In genomic region chr16:95708211-95709004, GRCm38 (mm10) we compare ENCODE assay signal across 9 mouse cellular contexts. TPM values are rescaled to one million over a fixed set of nuclear protein-coding genes. Genes with fewer than 3 reads are reported as not detected.
DNase-seq lines count a peak whose midpoint lies in the region; ATAC-seq and TF ChIP-seq lines count a peak whose summit lies in the region.
"Had no signal": no experiment of that assay in that cellular context is flagged by ENCODE, and none has a peak within 500 bp of the region (broad histone marks: within the 10 kb centered on the region; RNA-seq: fewer than 3 reads in every experiment).

No protein-coding gene starts in this region.

- WGBS in forebrain, embryonic 11.5 days = 88% methylated on average over 21 of the region's 21 CpGs
- 74% methylated on average over 21 of the region's 21 CpGs for WGBS in forebrain, postnatal 0 days
- WGBS in intestine, embryonic 16.5 days = 54% methylated on average over 21 of the region's 21 CpGs
- WGBS in lung, embryonic 15.5 days = 39% methylated on average over 21 of the region's 21 CpGs

- 0 out of 2 replicates have a peak, but pooled peaks cover 4% of the 10 kb centered on the region for H3K4me1 ChIP-seq in forebrain, embryonic 11.5 days (replicated peaks; ENCODE audit: control insufficient read depth, insufficient read depth, low read length)
- H3K4me1 ChIP-seq in forebrain, postnatal 0 days (ENCODE audit: insufficient read depth) = 0 out of 2 replicates have a peak, but pooled peaks cover 21% of the 10 kb centered on the region
- H3K4me1 ChIP-seq in intestine, embryonic 16.5 days (ENCODE audit: control insufficient read depth, insufficient read depth, low read length) = peaks cover 27% of the 10 kb centered on the region
- H3K4me1 ChIP-seq in lung, embryonic 15.5 days = peaks cover 43% of the 10 kb centered on the region

- H3K36me3 ChIP-seq in forebrain, embryonic 11.5 days (ENCODE audit: control insufficient read depth, insufficient read depth, low read length) = no peaks in the 10 kb centered on the region
- peaks cover 34% of the 10 kb centered on the region for H3K36me3 ChIP-seq in forebrain, postnatal 0 days (ENCODE audit: insufficient read depth)
- peaks cover 21% of the 10 kb centered on the region for H3K36me3 ChIP-seq in intestine, embryonic 16.5 days (ENCODE audit: control insufficient read depth, insufficient read depth, low read length)
- peaks cover 46% of the 10 kb centered on the region for H3K36me3 ChIP-seq in lung, embryonic 15.5 days

- peak; percentile 45 for DNase-seq in forebrain, embryonic 11.5 days (ENCODE audit: low spot score)
- DNase-seq in forebrain, postnatal 0 days = no peak
- peak; percentile 60 for DNase-seq in CD4-positive, CD25-positive, alpha-beta regulatory T cell, adult 2 months (ENCODE audit: low read depth, low spot score)
- no peak for DNase-seq in right cerebral cortex, postnatal 36 days (ENCODE audit: low spot score in 2 of 2)
- no peak for DNase-seq in T-cell, adult 2 months (ENCODE audit: low spot score)
- DNase-seq in adrenal gland, adult 18-20 months (ENCODE audit: low spot score in 2 of 2) = no peak

- no peaks in the 10 kb centered on the region for H3K9me3 ChIP-seq in forebrain, embryonic 11.5 days (ENCODE audit: control insufficient read depth, low read length)
- H3K9me3 ChIP-seq in forebrain, postnatal 0 days (ENCODE audit: low read length) = no peaks in the 10 kb centered on the region
- H3K9me3 ChIP-seq in intestine, embryonic 16.5 days (ENCODE audit: control insufficient read depth, low read length) = no peaks in the 10 kb centered on the region
- no peaks in the 10 kb centered on the region for H3K9me3 ChIP-seq in lung, embryonic 15.5 days

- H3K27ac ChIP-seq in forebrain, embryonic 11.5 days (ENCODE audit: low read depth, low read length) = no peak overlapping the region
- H3K27ac ChIP-seq in forebrain, postnatal 0 days (ENCODE audit: low read depth, low read length) = no peak overlapping the region
- H3K27ac ChIP-seq in intestine, embryonic 16.5 days (ENCODE audit: low read length) = peak overlapping the region; percentile 38
- H3K27ac ChIP-seq in lung, embryonic 15.5 days = peak overlapping the region; percentile 79
- H3K27ac ChIP-seq: hindbrain, postnatal 0 days had no signal

- TF ChIP-seq CTCF in forebrain, postnatal 0 days (IDR thresholded peaks at IDR 0.05; ENCODE audit: low read depth) = no peak

- no peak overlapping the region for H3K4me3 ChIP-seq in forebrain, embryonic 11.5 days (ENCODE audit: low read depth, low read length)
- no peak overlapping the region for H3K4me3 ChIP-seq in forebrain, postnatal 0 days (ENCODE audit: low read depth, low read length)
- no peak overlapping the region; the same call in 1 of the 2 replicates for H3K4me3 ChIP-seq in intestine, embryonic 16.5 days (ENCODE audit: low read length)
- 0 out of 2 replicates have a peak overlapping the region, but pooled peaks have one; percentile 6 for H3K4me3 ChIP-seq in lung, embryonic 15.5 days

- no peak overlapping the region for H3K4me2 ChIP-seq in forebrain, embryonic 11.5 days (ENCODE audit: low read depth, low read length, severe bottlenecking)
- no peak overlapping the region for H3K4me2 ChIP-seq in forebrain, postnatal 0 days (ENCODE audit: low read depth)
- H3K4me2 ChIP-seq in intestine, embryonic 16.5 days (ENCODE audit: low read depth, low read length) = 0 out of 2 replicates have a peak overlapping the region, but pooled peaks have one; percentile 12
- peak overlapping the region; percentile 36 for H3K4me2 ChIP-seq in lung, embryonic 15.5 days

- peaks cover 10% of the 10 kb centered on the region for H3K27me3 ChIP-seq in forebrain, embryonic 11.5 days (ENCODE audit: control insufficient read depth, insufficient read depth, low read length)
- H3K27me3 ChIP-seq in forebrain, postnatal 0 days (ENCODE audit: insufficient read depth, low read length) = no peaks in the 10 kb centered on the region
- H3K27me3 ChIP-seq in intestine, embryonic 16.5 days (replicated peaks; ENCODE audit: control insufficient read depth, insufficient read depth, low read length) = no peaks in the 10 kb centered on the region
- H3K27me3 ChIP-seq in lung, embryonic 15.5 days = no peaks in the 10 kb centered on the region

- no peak for ATAC-seq in forebrain, embryonic 11.5 days (replicated peaks; ENCODE audit: low FRiP score)
- no peak for ATAC-seq in forebrain, postnatal 0 days
- peak; percentile 36 for ATAC-seq in intestine, embryonic 16.5 days
- 0 out of 2 replicates have a peak, but pooled peaks have one; percentile 16 for ATAC-seq in lung, embryonic 15.5 days (ENCODE audit: borderline replicate concordance, extremely low read depth, low FRiP score, low TSS enrichment)
- ATAC-seq: hindbrain, postnatal 0 days had no signal

- H3K9ac ChIP-seq in forebrain, embryonic 11.5 days (ENCODE audit: low read length) = no peak overlapping the region
- no peak overlapping the region for H3K9ac ChIP-seq in forebrain, postnatal 0 days
- H3K9ac ChIP-seq in intestine, embryonic 16.5 days (ENCODE audit: low read depth, low read length) = no peak overlapping the region
- H3K9ac ChIP-seq in lung, embryonic 15.5 days = peak overlapping the region; percentile 29; the same call in 1 of the 2 replicates

RNA-seq across cellular contexts. Expression of gene Ets2, which starts 6.5 kb away (rescaled TPM):
- polyA plus RNA-seq in forebrain, embryonic 11.5 days (2014; fragmentation: Nextera tagmentation; extraction: Ambion mirVana) = 15.6 and 16.1 TPM in 2 replicates
- 21.3 and 27.4 TPM in 2 replicates for total RNA-seq in forebrain, postnatal 0 days (2014; rRNA removed)
- 15.5 and 18.2 TPM in 2 replicates for polyA plus RNA-seq in forebrain, postnatal 0 days (2015; fragmentation: Nextera tagmentation; extraction: Ambion mirVana)
- 58.6 and 59.8 TPM in 2 replicates for polyA plus RNA-seq in intestine, embryonic 16.5 days (2015; fragmentation: Nextera tagmentation; extraction: Ambion mirVana)
- 96.1 and 107 TPM in 2 replicates for polyA plus RNA-seq in lung, embryonic 15.5 days (2015; fragmentation: Nextera tagmentation; extraction: Ambion mirVana)
- total RNA-seq in adrenal gland, adult 18-20 months (2021) = 10 to 100 TPM; 46.4 to 46.6 TPM

Comparison
In these comparisons a context has a peak if more than half of its experiments do, and no peak if none do; other contexts are left out.
1. DNase-seq: peak in forebrain, embryonic 11.5 days (single experiment) and CD4-positive, CD25-positive, alpha-beta regulatory T cell, adult 2 months (single experiment); none in forebrain, postnatal 0 days (single experiment), right cerebral cortex, postnatal 36 days (0 of 2), T-cell, adult 2 months (single experiment) and adrenal gland, adult 18-20 months (0 of 2).
2. ATAC-seq: peak in intestine, embryonic 16.5 days (single experiment) and lung, embryonic 15.5 days (single experiment); none in forebrain, embryonic 11.5 days (single experiment) and forebrain, postnatal 0 days (single experiment).
3. H3K27ac ChIP-seq: peak in intestine, embryonic 16.5 days (single experiment) and lung, embryonic 15.5 days (single experiment); none in forebrain, embryonic 11.5 days (single experiment) and forebrain, postnatal 0 days (single experiment).
4. H3K4me2 ChIP-seq: peak in intestine, embryonic 16.5 days (single experiment) and lung, embryonic 15.5 days (single experiment); none in forebrain, embryonic 11.5 days (single experiment) and forebrain, postnatal 0 days (single experiment).